Mouse (Mus musculus) fat pad, adult 2 months (tissue): ENCODE data around the gene Fancc.

ENCODE experiments used
- DNase-seq: peaks from one replicate; pipeline ENCODE4 v3.0.0-alpha.2; 2011; ENCODE audit warnings: low read depth, low spot score; ENCODE audit errors: extremely low read depth

The Fancc gene

GRCm38 (mm10) chr13:63423060-63423459 is 74.0 kb downstream of the Fancc start:
- DNase-seq, result no peak

- DNase-seq, result no peak
Observed at GRCm38 (mm10) chr13:63421225-63421624, 75.9 kb downstream of the Fancc start.

DNA sequence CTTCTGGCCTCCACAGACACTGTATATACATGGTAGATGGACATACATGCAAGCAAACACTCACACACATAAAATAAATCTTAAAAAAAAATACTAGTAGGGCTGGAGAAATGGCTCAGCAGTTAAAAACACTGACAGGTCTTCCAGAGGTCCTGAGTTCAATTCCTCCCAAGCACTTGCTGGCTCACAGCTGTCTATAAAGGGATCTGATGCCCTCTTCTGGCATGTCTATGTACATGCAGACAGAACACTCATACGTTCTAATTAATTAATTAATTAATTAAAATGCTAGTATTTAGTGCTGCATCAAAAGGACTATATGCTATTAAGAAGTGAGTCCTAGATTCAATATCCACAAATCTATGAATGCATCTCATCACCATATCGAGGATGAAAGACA is 78.9 kb downstream of the Fancc start:
- no peak for DNase-seq

DNA sequence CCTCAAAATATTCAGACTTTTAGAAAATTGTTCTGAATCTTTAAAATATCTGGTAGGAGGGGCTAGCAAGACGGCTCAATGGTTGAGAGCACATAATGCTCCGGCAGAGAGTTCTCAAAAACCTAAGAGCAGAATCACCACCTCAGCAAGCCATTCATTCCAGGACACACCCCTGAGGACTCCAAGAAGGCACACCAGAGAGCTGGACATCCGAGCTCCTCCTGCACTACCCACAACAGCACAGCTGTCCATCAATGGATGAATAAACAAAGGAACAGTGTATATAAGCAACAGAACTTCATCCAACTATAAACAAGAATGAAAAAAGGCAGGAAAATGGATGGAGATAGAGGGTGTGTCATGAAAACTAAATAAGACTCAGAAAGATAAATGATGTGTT is 80.3 kb downstream of the Fancc start:
- no peak for DNase-seq

- DNase-seq, result no peak
Observed at GRCm38 (mm10) chr13:63412662-63413061, 84.4 kb downstream of the Fancc start.

DNA sequence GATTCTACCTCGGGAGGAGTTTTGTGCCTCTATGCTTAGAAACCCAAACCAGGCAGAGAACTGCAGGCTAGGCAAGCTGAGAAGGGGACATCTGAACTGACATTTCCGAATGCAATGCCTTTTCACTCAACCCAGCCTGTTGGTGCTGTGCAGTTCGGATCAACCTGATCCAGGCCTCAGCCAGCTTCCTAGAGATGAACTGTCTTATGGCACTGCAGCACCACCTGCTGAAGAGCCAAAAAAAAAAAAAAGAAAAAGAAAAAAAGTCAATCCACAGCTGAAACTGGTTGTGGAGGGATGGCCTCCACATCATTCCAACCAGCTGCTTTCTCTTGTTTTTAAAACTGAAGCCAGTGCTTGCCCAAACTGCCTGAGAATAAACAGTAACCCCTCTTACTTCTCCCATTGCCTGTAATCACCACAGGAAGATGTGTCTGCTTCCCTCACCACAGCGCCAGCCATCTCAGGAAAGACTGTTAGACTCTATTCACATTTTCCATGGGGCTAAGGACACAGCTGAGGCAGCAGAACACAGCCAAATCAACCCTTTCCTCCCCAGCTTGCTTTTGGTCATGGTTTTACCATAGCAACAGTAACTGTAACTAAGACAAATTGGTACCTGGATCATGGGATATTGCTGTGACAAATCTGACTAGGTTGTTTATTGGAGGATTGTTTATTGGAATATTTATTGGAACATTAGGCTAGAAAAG is 85.6 kb downstream of the Fancc start:
- no peak for DNase-seq

GRCm38 (mm10) chr13:63410578-63411298 is 86.3 kb downstream of the Fancc start:
- no peak for DNase-seq

DNA sequence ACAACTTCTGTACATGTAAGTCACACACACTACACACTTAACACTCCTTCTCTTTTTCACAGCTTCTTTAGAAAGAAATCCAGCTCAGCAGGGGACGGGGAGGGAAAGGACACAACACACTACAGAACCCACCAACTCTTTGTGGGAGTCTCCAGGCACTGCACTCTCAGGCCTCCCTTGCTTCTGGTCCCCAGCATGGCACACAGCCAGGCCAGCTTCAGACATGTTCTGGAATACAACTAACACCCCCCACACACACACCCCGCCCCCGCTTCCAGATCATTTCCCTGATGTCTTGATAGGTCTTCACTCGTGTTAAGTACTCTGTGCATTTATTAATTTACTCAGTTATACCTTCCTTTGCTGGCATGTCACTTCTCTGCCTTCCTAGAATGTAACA is 91.9 kb downstream of the Fancc start:
- DNase-seq, result no peak

GRCm38 (mm10) chr13:63404657-63405056 is 92.4 kb downstream of the Fancc start:
- no peak for DNase-seq

DNA sequence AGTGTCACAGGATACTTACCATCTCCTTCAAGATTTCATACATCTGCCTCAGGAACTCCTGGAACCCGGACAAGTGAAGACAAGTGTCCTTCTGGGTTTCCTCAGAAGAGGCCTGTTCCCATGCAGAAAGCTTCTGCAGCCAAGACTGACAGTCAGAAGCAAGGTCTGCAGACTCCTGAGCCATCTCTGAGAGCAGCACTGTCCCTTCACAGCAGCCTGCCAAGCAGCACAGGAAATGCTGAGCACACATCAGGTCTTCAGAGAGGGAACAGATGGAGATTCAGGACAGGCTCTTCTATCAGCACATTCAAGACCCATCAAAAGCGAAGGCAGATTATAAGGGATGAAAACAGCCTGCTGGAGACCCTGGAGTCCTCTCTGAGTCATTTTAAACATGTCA is 94.3 kb downstream of the Fancc start:
- DNase-seq, result no peak

DNA sequence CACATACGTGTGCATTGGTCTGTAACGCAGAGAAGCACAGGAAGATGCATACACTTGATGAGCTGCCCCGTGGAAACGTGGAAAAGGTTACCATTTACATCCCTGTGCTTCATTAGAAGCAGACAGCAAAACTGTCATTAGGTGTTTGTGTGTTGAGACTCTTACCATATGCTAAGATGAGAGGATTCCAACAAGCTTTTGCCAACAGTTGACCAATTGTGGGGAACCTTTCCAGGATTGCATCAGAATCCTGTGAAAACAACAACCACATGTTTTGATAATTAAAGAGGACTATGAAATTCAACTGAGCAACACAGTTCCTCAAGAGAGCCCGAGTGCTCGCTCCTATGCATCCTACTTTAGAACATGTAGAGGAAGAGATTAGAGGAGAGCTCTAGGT is 97.0 kb downstream of the Fancc start:
- no peak for DNase-seq

GRCm38 (mm10) chr13:63397420-63397819 is 99.7 kb downstream of the Fancc start:
- no peak for DNase-seq

DNA sequence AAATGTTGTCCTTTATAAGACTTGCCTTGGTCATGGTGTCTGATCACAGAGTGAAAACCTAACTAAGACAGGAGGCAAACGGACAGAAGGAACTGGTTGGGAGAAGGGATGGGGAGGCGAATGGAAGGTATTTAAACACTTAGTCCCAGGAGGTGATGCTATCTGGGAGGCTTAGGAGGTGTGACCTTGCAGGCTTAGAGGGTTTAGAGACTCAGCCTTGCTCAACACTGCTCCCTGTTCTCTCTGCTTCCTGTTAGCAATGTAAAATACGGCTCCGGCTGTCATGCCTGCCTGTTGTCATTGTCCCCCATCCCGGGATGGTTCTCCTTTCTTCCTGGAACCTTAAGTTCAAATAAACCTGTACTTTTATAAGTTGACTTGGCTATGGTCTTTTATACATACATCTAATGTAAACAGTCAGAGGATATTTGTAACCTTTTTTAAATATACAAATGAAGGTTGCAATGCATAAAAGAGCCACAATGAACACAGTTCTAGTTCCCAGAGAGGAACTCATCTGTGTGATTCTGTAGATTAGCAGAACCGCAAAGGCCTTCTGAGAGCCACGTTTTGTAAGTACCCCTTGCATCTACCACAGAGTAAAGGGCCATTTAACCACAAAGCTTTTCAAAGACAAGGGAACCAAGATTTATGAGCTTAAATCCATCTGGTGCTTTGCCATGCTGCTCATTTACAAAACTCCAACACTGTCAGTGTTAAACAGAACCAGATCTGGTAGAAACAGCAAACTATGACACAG is 102.6 kb downstream of the Fancc start:
- no peak for DNase-seq

DNA sequence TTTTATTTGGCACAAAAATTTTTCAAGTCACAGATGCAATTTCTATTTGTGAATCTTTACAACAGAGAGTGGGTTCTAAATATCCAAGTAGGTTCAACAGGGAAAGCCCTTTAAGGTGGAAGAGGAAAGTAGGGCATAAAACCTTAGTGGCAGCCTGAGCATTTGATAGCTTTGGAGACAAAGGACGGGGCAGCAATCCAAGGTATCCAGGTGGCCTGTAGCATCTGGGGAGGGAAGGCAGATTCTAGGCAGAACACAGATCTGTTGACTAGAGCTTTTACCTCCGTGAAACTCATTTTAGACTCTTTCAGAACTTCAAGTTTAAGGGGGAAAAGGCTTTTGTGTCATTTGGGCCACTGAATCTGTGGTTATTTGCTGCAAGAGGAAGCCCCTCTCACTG is 111.8 kb downstream of the Fancc start:
- DNase-seq, result no peak

DNA sequence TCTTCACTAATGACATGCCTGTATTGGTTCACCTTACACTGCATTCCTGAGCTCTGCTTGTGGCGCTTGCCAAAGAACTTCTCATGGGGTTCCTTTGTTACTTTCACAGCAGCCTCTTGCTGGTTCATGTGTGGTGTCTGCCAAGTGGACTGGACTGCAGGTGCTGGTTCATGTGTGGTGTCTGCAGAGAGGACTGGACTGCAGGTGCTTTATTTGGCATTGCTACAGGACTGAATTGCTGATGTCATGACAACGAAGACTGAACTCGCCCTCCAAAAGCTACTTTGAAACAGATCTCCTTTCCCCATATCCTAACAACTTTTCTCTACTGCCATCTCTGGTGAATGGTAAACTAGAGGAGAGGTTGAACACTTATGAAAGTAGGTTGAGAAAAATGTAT is 112.3 kb downstream of the Fancc start:
- no peak for DNase-seq

GRCm38 (mm10) chr13:63382206-63382605 is 114.9 kb downstream of the Fancc start:
- DNase-seq, result peak; percentile 28

DNA sequence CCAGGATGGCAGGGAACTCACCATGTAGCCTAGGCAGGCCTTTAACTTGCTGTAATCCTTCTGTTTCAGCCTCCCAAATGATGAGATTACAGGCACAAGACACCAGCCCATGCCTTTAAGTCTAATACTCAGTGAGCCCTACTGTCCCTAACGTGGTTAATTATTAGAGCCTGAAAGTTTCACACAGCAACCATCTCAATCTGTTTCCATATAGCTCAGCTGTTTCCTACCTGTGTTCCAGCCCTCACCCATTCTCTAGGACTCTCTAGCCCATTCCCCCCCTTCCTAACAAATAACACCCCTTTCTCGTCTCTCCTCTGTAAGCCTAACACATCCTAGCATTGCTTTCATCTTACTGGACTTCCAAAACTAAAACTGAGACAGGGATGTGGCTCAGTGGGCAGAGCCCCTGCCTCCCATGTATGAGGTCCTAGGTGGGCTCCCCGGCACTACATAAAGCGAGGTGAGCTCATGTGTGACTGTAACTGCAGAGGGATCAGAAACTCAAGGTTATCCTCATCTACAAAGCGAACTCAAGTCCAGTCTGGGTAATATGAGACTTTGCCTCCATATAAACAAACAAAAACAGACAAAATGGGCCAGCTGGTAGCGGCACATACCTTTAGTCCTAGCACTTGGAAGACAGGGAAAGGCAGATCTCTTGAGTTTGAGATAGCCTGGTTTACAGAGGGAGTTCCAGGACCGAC is 123.5 kb downstream of the Fancc start:
- DNase-seq, result no peak

GRCm38 (mm10) chr13:63361755-63362154 is 135.3 kb downstream of the Fancc start:
- no peak for DNase-seq

- DNase-seq, result no peak
Observed at GRCm38 (mm10) chr13:63360111-63360885, 136.8 kb downstream of the Fancc start.

DNA sequence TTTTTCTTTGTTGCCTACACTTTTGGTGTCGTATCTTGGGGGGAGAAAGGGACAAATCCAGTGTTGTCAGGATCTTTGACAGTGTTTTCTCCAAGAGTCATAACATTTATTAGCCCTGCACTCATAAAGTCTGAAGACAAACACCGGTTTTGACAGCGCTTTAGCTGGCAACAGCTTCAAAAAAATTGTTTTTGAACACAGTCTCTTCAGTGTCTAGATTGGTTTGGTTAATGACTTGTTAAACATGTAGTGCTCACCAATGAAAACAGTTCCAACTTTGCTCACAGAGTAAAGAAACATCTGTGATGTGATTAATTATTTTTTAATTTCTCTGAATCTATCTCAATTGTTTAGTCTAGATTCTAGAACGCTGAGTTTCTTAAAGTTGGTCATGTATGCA is 137.7 kb downstream of the Fancc start:
- DNase-seq, result no peak

GRCm38 (mm10) chr13:63356558-63356957 is 140.5 kb downstream of the Fancc start:
- no peak for DNase-seq
